Mouse (Mus musculus) heart, embryonic 15.5 days (tissue): ENCODE measurements around the gene Fam19a5. TPM values are rescaled to one million over a fixed set of nuclear protein-coding genes. Genes with fewer than 3 reads are reported as not detected.

Source experiments
- ATAC-seq: fragments of 200-750 bp; cut with Nextera tagmentation; replicated peaks from 2 replicates; pipeline ENCODE4 v1.8.0; 2017; ENCODE audit warnings: low read depth, moderate TSS enrichment; ENCODE audit not compliant: insufficient number of reproducible peaks, insufficient read depth, low FRiP score
- H3K27ac ChIP-seq: fragments of 300-500 bp; sonication (generic); 2 replicates; pipeline ENCODE4 v1.5.1; 2015; ENCODE audit warnings: mild to moderate bottlenecking, inconsistent platforms
- H3K27me3 ChIP-seq: fragments of 300-500 bp; sonication (generic); 2 replicates; pipeline ENCODE4 v1.6.1; 2015; ENCODE audit warnings: inconsistent platforms
- H3K36me3 ChIP-seq: fragments of 300-500 bp; sonication (generic); 2 replicates; pipeline ENCODE4 v1.6.1; 2015; ENCODE audit warnings: mild to moderate bottlenecking, inconsistent platforms
- H3K4me1 ChIP-seq: fragments of 300-500 bp; sonication (generic); replicated peaks from 2 replicates; pipeline ENCODE4 v1.6.1; 2015; ENCODE audit warnings: inconsistent platforms
- H3K4me2 ChIP-seq: fragments of 300-500 bp; sonication (generic); 2 replicates; pipeline ENCODE4 v1.6.1; 2015; ENCODE audit warnings: inconsistent platforms, mild to moderate bottlenecking, moderate library complexity
- H3K4me3 ChIP-seq: fragments of 300-500 bp; sonication (generic); 2 replicates; pipeline ENCODE4 v1.5.1; 2015; ENCODE audit warnings: mild to moderate bottlenecking, inconsistent platforms
- H3K9ac ChIP-seq: fragments of 300-500 bp; sonication (generic); 2 replicates; pipeline ENCODE4 v1.6.1; 2015; ENCODE audit warnings: mild to moderate bottlenecking, inconsistent platforms
- H3K9me3 ChIP-seq: fragments of 300-500 bp; sonication (generic); replicated peaks from 2 replicates; pipeline ENCODE4 v1.6.1; 2016; ENCODE audit warnings: inconsistent platforms
- WGBS: fragments of 180-500 bp; shearing (Covaris S2); methylation state at CpG from one replicate; pipeline ENCODE4 v1.1.7; 2015; ENCODE audit warnings: mixed read lengths; 5-methylcytosine and 5-hydroxymethylcytosine counted together
- polyA plus RNA-seq: library from polyadenylated mRNA; unstranded; fragments of >200 nt; fragmentation: Nextera tagmentation; extraction: Ambion mirVana; gene quantifications from 2 replicates; pipeline ENCODE4 v1.2.1, GENCODE M21; 2015

Fam19a5 gene
- polyA plus RNA-seq, 1 experiment from 2014 or later: 0.53 TPM

GRCm38 (mm10) chr15:87636407-87636806 lies 92.3 kb downstream of the Fam19a5 start:
- H3K27me3 ChIP-seq: no peaks in the 10 kb centered on the region
- no peak overlapping the region for H3K4me3 ChIP-seq
- H3K9ac ChIP-seq: no peak overlapping the region
- H3K36me3 ChIP-seq: no peaks in the 10 kb centered on the region
- no peak overlapping the region for H3K27ac ChIP-seq
- no peak overlapping the region for H3K4me2 ChIP-seq
- no peaks in the 10 kb centered on the region for H3K4me1 ChIP-seq
- WGBS: 57% methylated on average over 4 of the region's 4 CpGs
- no peak for ATAC-seq
- no peaks in the 10 kb centered on the region for H3K9me3 ChIP-seq

- no peak overlapping the region for H3K9ac ChIP-seq
- H3K27me3 ChIP-seq: no peaks in the 10 kb centered on the region
- H3K36me3 ChIP-seq: no peaks in the 10 kb centered on the region
- H3K4me3 ChIP-seq: no peak overlapping the region
- no peak for ATAC-seq
- no peak overlapping the region for H3K4me2 ChIP-seq
- H3K27ac ChIP-seq: no peak overlapping the region
- H3K4me1 ChIP-seq: no peaks in the 10 kb centered on the region
- H3K9me3 ChIP-seq: no peaks in the 10 kb centered on the region
Measured at GRCm38 (mm10) chr15:87637234-87637633, 93.1 kb downstream of the Fam19a5 start.

GRCm38 (mm10) chr15:87638270-87638669 lies 94.2 kb downstream of the Fam19a5 start:
- Histone ChIP-seq H3K36me3 (no peaks in the 10 kb centered on the region), H3K4me1 (no peaks in the 10 kb centered on the region), H3K4me3 (no peak overlapping the region), H3K9ac (no peak overlapping the region), H3K27ac (no peak overlapping the region), H3K27me3 (no peaks in the 10 kb centered on the region), H3K4me2 (no peak overlapping the region), H3K9me3 (no peaks in the 10 kb centered on the region)
- no peak for ATAC-seq
- 71% methylated on average over 11 of the region's 11 CpGs for WGBS

- H3K4me1 ChIP-seq: peaks cover 3% of the 10 kb centered on the region; the same call in 1 of the 2 replicates
- H3K4me3 ChIP-seq: no peak overlapping the region
- H3K27ac ChIP-seq: no peak overlapping the region
- no peaks in the 10 kb centered on the region for H3K27me3 ChIP-seq
- H3K9me3 ChIP-seq: no peaks in the 10 kb centered on the region
- WGBS: 63% methylated on average over 5 of the region's 5 CpGs
- H3K4me2 ChIP-seq: no peak overlapping the region
- no peaks in the 10 kb centered on the region for H3K36me3 ChIP-seq
- no peak for ATAC-seq
- H3K9ac ChIP-seq: no peak overlapping the region
Measured at GRCm38 (mm10) chr15:87646313-87647061, 102.4 kb downstream of the Fam19a5 start.

GRCm38 (mm10) chr15:87649651-87650050 lies 105.6 kb downstream of the Fam19a5 start:
- H3K36me3 ChIP-seq: no peaks in the 10 kb centered on the region
- H3K9ac ChIP-seq: no peak overlapping the region
- no peak overlapping the region for H3K27ac ChIP-seq
- H3K27me3 ChIP-seq: no peaks in the 10 kb centered on the region
- WGBS: 72% methylated on average over 2 of the region's 2 CpGs
- H3K4me2 ChIP-seq: no peak overlapping the region
- H3K9me3 ChIP-seq: no peaks in the 10 kb centered on the region
- peaks cover 3% of the 10 kb centered on the region; the same call in 1 of the 2 replicates for H3K4me1 ChIP-seq
- ATAC-seq: no peak
- H3K4me3 ChIP-seq: no peak overlapping the region

- no peaks in the 10 kb centered on the region for H3K27me3 ChIP-seq
- no peak for ATAC-seq
- 64% methylated on average over 6 of the region's 6 CpGs for WGBS
Measured at GRCm38 (mm10) chr15:87654551-87654950, 110.5 kb downstream of the Fam19a5 start.

GRCm38 (mm10) chr15:87656496-87657155 lies 112.5 kb downstream of the Fam19a5 start:
- no peaks in the 10 kb centered on the region for H3K36me3 ChIP-seq
- H3K9me3 ChIP-seq: no peaks in the 10 kb centered on the region
- no peak overlapping the region for H3K9ac ChIP-seq
- H3K4me3 ChIP-seq: no peak overlapping the region
- H3K27me3 ChIP-seq: no peaks in the 10 kb centered on the region
- no peaks in the 10 kb centered on the region for H3K4me1 ChIP-seq
- no peak for ATAC-seq
- H3K4me2 ChIP-seq: no peak overlapping the region
- no peak overlapping the region for H3K27ac ChIP-seq
- WGBS: 67% methylated on average over 20 of the region's 20 CpGs

More at GRCm38 (mm10) chr15:87654551-87654950, 110.5 kb downstream of the Fam19a5 start:
- Histone ChIP-seq H3K9me3 (no peaks in the 10 kb centered on the region), H3K4me3 (no peak overlapping the region), H3K27ac (no peak overlapping the region), H3K9ac (no peak overlapping the region), H3K4me2 (no peak overlapping the region), H3K4me1 (no peaks in the 10 kb centered on the region), H3K36me3 (no peaks in the 10 kb centered on the region)

- no peaks in the 10 kb centered on the region for H3K36me3 ChIP-seq
- no peak overlapping the region for H3K9ac ChIP-seq
- no peak for ATAC-seq
- H3K4me2 ChIP-seq: no peak overlapping the region
- H3K4me3 ChIP-seq: no peak overlapping the region
- 59% methylated on average over 6 of the region's 6 CpGs for WGBS
- H3K27ac ChIP-seq: no peak overlapping the region
- H3K9me3 ChIP-seq: no peaks in the 10 kb centered on the region
- no peaks in the 10 kb centered on the region for H3K4me1 ChIP-seq
- H3K27me3 ChIP-seq: no peaks in the 10 kb centered on the region
Measured at GRCm38 (mm10) chr15:87659729-87660128, 115.6 kb downstream of the Fam19a5 start.

GRCm38 (mm10) chr15:87661954-87662353 lies 117.9 kb downstream of the Fam19a5 start:
- ATAC-seq: no peak
- Histone ChIP-seq H3K27me3 (no peaks in the 10 kb centered on the region), H3K9ac (no peak overlapping the region), H3K27ac (no peak overlapping the region), H3K4me2 (no peak overlapping the region), H3K36me3 (no peaks in the 10 kb centered on the region), H3K4me1 (no peaks in the 10 kb centered on the region), H3K4me3 (no peak overlapping the region), H3K9me3 (no peaks in the 10 kb centered on the region)
- WGBS: 81% methylated on average over 7 of the region's 7 CpGs

GRCm38 (mm10) chr15:87666041-87666750 lies 122.1 kb downstream of the Fam19a5 start:
- no peak overlapping the region for H3K27ac ChIP-seq

GRCm38 (mm10) chr15:87667416-87667815 lies 123.3 kb downstream of the Fam19a5 start:
- no peaks in the 10 kb centered on the region for H3K9me3 ChIP-seq
- no peak overlapping the region for H3K27ac ChIP-seq
- no peaks in the 10 kb centered on the region for H3K36me3 ChIP-seq
- no peak for ATAC-seq
- no peak overlapping the region for H3K9ac ChIP-seq
- H3K4me3 ChIP-seq: no peak overlapping the region
- WGBS: 78% methylated on average over 7 of the region's 7 CpGs
- no peaks in the 10 kb centered on the region for H3K4me1 ChIP-seq
- no peaks in the 10 kb centered on the region for H3K27me3 ChIP-seq
- no peak overlapping the region for H3K4me2 ChIP-seq

More at GRCm38 (mm10) chr15:87666041-87666750, 122.1 kb downstream of the Fam19a5 start:
- Histone ChIP-seq H3K4me1 (no peaks in the 10 kb centered on the region), H3K9ac (no peak overlapping the region), H3K9me3 (no peaks in the 10 kb centered on the region), H3K4me3 (no peak overlapping the region), H3K4me2 (no peak overlapping the region), H3K27me3 (no peaks in the 10 kb centered on the region), H3K36me3 (no peaks in the 10 kb centered on the region)
- no peak for ATAC-seq
- 89% methylated on average over 13 of the region's 13 CpGs for WGBS
